Mouse (Mus musculus) kidney, adult 2 months (tissue): ENCODE measurements around the gene Rbpjl.

Experiments used
- CTCF ChIP-seq: fragments of 200-500 bp; conservative IDR thresholded peaks from 2 replicates; pipeline ENCODE4 v1.5.1; 2011; ENCODE audit warnings: low read depth, mild to moderate bottlenecking, control low read depth, low read length, moderate library complexity, mixed read lengths; ENCODE audit not compliant: insufficient read depth, insufficient read length
- POLR2A ChIP-seq: fragments of 200-500 bp; IDR thresholded peaks from one replicate; pipeline ENCODE4 v1.6.1; 2011; ENCODE audit warnings: low read depth, low read length, control low read depth

GRCm38 (mm10) chr2:164381726-164382125, 21.2 kb upstream of the Rbpjl start:
- TF ChIP-seq POLR2A (no peak), CTCF (0 out of 2 replicates have a peak, but pooled peaks have one; percentile 3)
